Mouse (Mus musculus) MEL (cell line): Measurements from ENCODE around the gene Pde6c. TPM values are rescaled to one million over a fixed set of nuclear protein-coding genes. Genes with fewer than 3 reads are reported as not detected.

ENCODE experiments used
- DNase-seq: peaks from one replicate; pipeline ENCODE4 v3.0.0; 2011; ENCODE audit warnings: low read depth, low spot score
- H3K27ac ChIP-seq: 2 replicates; pipeline ENCODE4 v1.5.1; 2012; ENCODE audit warnings: low read depth, mild to moderate bottlenecking, control low read depth, low read length, moderate library complexity; ENCODE audit not compliant: control insufficient read depth
- H3K27me3 ChIP-seq, 2 experiments: fragments of 150-350 bp in 1 of 2; sonication (generic) in 1 of 2; 2 replicates each; pipeline ENCODE4 v1.6.1; 2012; ENCODE audit warnings: low read length in 2 of 2, mild to moderate bottlenecking in 2 of 2, improper control_type of control experiment in 1 of 2, moderate library complexity in 1 of 2; ENCODE audit not compliant: insufficient read depth in 2 of 2, control insufficient read depth in 1 of 2
- H3K36me3 ChIP-seq, 2 experiments: 2 replicates each; pipeline ENCODE4 v1.6.1; 2012 to 2014; ENCODE audit warnings: low read length in 2 of 2, improper control_type of control experiment in 1 of 2, inconsistent platforms in 1 of 2, mild to moderate bottlenecking in 1 of 2; ENCODE audit not compliant: insufficient read depth in 2 of 2, control insufficient read depth in 1 of 2
- H3K4me1 ChIP-seq, 2 experiments: fragments of 150-350 bp in 1 of 2; sonication (generic) in 1 of 2; 2 replicates each; pipeline ENCODE4 v1.6.1; 2012; ENCODE audit warnings: low read length in 2 of 2, improper control_type of control experiment in 1 of 2, mild to moderate bottlenecking in 1 of 2; ENCODE audit not compliant: insufficient read depth in 2 of 2, control insufficient read depth in 1 of 2
- H3K4me3 ChIP-seq, 2 experiments: fragments of 150-350 bp in 1 of 2; sonication (generic) in 1 of 2; 2 replicates each; pipeline ENCODE4 v1.5.1; 2012; ENCODE audit warnings: low read depth in 2 of 2, low read length in 2 of 2, mild to moderate bottlenecking in 2 of 2, moderate library complexity in 2 of 2, control low read depth in 1 of 2, improper control_type of control experiment in 1 of 2; ENCODE audit not compliant: control insufficient read depth in 1 of 2, insufficient read depth in 1 of 2
- H3K79me2 ChIP-seq: 2 replicates; pipeline ENCODE4 v1.6.1; 2012; ENCODE audit warnings: mild to moderate bottlenecking, low read length, moderate library complexity; ENCODE audit not compliant: control insufficient read depth, poor library complexity, insufficient read depth
- H3K9ac ChIP-seq: 2 replicates; pipeline ENCODE4 v1.6.1; 2012; ENCODE audit warnings: low read depth, mild to moderate bottlenecking, control low read depth, low read length, moderate library complexity; ENCODE audit not compliant: control insufficient read depth, poor library complexity, severe bottlenecking
- H3K9me3 ChIP-seq: fragments of 150-350 bp; sonication (generic); replicated peaks from 2 replicates; pipeline ENCODE4 v1.6.1; 2012; ENCODE audit warnings: mild to moderate bottlenecking, low read length, improper control_type of control experiment, moderate library complexity; ENCODE audit not compliant: insufficient read depth
- BHLHE40 ChIP-seq: IDR thresholded peaks from 2 replicates; pipeline ENCODE4 v1.6.1; 2012; ENCODE audit warnings: low read depth, mild to moderate bottlenecking, inconsistent platforms, low read length, improper control_type of control experiment, borderline replicate concordance
- CTCF ChIP-seq, 3 experiments: IDR thresholded peaks in 2 of 3; conservative IDR thresholded peaks in 1 of 3; 2 replicates each; pipeline ENCODE4 v1.5.1; 2011 to 2012; ENCODE audit warnings: low read length in 3 of 3, low read depth in 2 of 3, mild to moderate bottlenecking in 2 of 3, improper control_type of control experiment in 1 of 3, inconsistent platforms in 1 of 3, mixed read lengths in 1 of 3, moderate library complexity in 1 of 3; ENCODE audit not compliant: control insufficient read depth in 1 of 3, insufficient read depth in 1 of 3, poor library complexity in 1 of 3, severe bottlenecking in 1 of 3
- E2F4 ChIP-seq: IDR thresholded peaks from 2 replicates; pipeline ENCODE4 v1.6.1; 2011; ENCODE audit warnings: low read depth, low read length, improper control_type of control experiment, borderline replicate concordance
- ELF1 ChIP-seq: IDR thresholded peaks from 2 replicates; pipeline ENCODE4 v1.6.1; 2014; ENCODE audit warnings: low read depth, mild to moderate bottlenecking, inconsistent platforms, low read length, improper control_type of control experiment, moderate library complexity
- ETS1 ChIP-seq: IDR thresholded peaks from 2 replicates; pipeline ENCODE4 v1.6.1; 2012; ENCODE audit warnings: low read depth, mild to moderate bottlenecking, inconsistent platforms, low read length, improper control_type of control experiment, moderate library complexity
- GATA1 ChIP-seq: IDR thresholded peaks from 2 replicates; pipeline ENCODE4 v1.6.1; 2011; ENCODE audit warnings: low read depth, low read length, improper control_type of control experiment
- HCFC1 ChIP-seq: IDR thresholded peaks from 2 replicates; pipeline ENCODE4 v1.6.1; 2012; ENCODE audit warnings: low read depth, mild to moderate bottlenecking, inconsistent platforms, low read length, improper control_type of control experiment, moderate library complexity
- JUND ChIP-seq: IDR thresholded peaks from 2 replicates; pipeline ENCODE4 v1.6.1; 2011; ENCODE audit warnings: low read depth, mild to moderate bottlenecking, improper control_type of control experiment, low read length
- KAT2A ChIP-seq: conservative IDR thresholded peaks from 2 replicates; pipeline ENCODE4 v1.6.1; 2012; ENCODE audit warnings: low read depth, low read length, improper control_type of control experiment, inconsistent platforms
- MAFK ChIP-seq: IDR thresholded peaks from 2 replicates; pipeline ENCODE4 v1.6.1; 2011; ENCODE audit warnings: low read depth, mild to moderate bottlenecking, low read length, improper control_type of control experiment, borderline replicate concordance
- MYC ChIP-seq: IDR thresholded peaks from 2 replicates; pipeline ENCODE4 v1.6.1; 2011; ENCODE audit warnings: low read depth, mild to moderate bottlenecking, low read length, improper control_type of control experiment, moderate library complexity
- POLR2A ChIP-seq, 2 experiments: IDR thresholded peaks; 2 replicates each; pipeline ENCODE4 v1.6.1; 2011 to 2012; ENCODE audit warnings: low read length in 2 of 2, mild to moderate bottlenecking in 2 of 2, control low read depth in 1 of 2, improper control_type of control experiment in 1 of 2, low read depth in 1 of 2, moderate library complexity in 1 of 2; ENCODE audit not compliant: control insufficient read depth in 1 of 2, insufficient read depth in 1 of 2, poor library complexity in 1 of 2
- POLR2AphosphoS2 ChIP-seq: IDR thresholded peaks from 2 replicates; pipeline ENCODE4 v1.6.1; 2011; ENCODE audit warnings: low read length, improper control_type of control experiment
- POLR2AphosphoS5 ChIP-seq: IDR thresholded peaks from 2 replicates; pipeline ENCODE4 v1.6.1; 2012; ENCODE audit warnings: low read depth, borderline replicate concordance, mild to moderate bottlenecking, inconsistent platforms, low read length, moderate library complexity, mixed read lengths
- RCOR1 ChIP-seq: IDR thresholded peaks from 2 replicates; pipeline ENCODE4 v1.6.1; 2012; ENCODE audit warnings: low read depth, mild to moderate bottlenecking, inconsistent platforms, low read length, improper control_type of control experiment
- SIN3A ChIP-seq: IDR thresholded peaks from 2 replicates; pipeline ENCODE4 v1.6.1; 2012; ENCODE audit warnings: low read length, improper control_type of control experiment, inconsistent platforms
- SMC3 ChIP-seq: IDR thresholded peaks from 2 replicates; pipeline ENCODE4 v1.6.1; 2011; ENCODE audit warnings: low read depth, low read length, improper control_type of control experiment
- USF1 ChIP-seq: IDR thresholded peaks from 2 replicates; pipeline ENCODE4 v1.6.1; 2014; ENCODE audit warnings: low read depth, mild to moderate bottlenecking, inconsistent platforms, low read length, improper control_type of control experiment, moderate library complexity
- ZC3H11A ChIP-seq: IDR thresholded peaks from 2 replicates; pipeline ENCODE4 v1.6.1; 2012; ENCODE audit warnings: low read depth, mild to moderate bottlenecking, inconsistent platforms, low read length, improper control_type of control experiment
- ZKSCAN1 ChIP-seq: IDR thresholded peaks from 2 replicates; pipeline ENCODE4 v1.6.1; 2012; ENCODE audit warnings: low read depth, mild to moderate bottlenecking, inconsistent platforms, low read length, improper control_type of control experiment, moderate library complexity
- polyA plus RNA-seq, 2 experiments: library from polyadenylated mRNA; stranded (reverse) in 1 of 2; unstranded in 1 of 2; fragments of >175 nt in 1 of 2; fragments of >200 nt in 1 of 2; gene quantifications; 2 replicates each; pipeline versions ENCODE4 v1.2.1 to v1.2.4; 2012; ENCODE audit warnings: low replicate concordance in 2 of 2, low read depth in 1 of 2; ENCODE audit not compliant: insufficient read length in 2 of 2, insufficient read depth in 1 of 2, missing spikeins in 1 of 2
- total RNA-seq: library from RNA; depleted of rRNA; stranded (reverse); fragments of 300-350 nt; gene quantifications from 2 replicates; pipeline ENCODE4 v1.2.3, GENCODE M21; 2012

The Pde6c gene
- total and polyA plus RNA-seq, 3 experiments: not detected

DNA sequence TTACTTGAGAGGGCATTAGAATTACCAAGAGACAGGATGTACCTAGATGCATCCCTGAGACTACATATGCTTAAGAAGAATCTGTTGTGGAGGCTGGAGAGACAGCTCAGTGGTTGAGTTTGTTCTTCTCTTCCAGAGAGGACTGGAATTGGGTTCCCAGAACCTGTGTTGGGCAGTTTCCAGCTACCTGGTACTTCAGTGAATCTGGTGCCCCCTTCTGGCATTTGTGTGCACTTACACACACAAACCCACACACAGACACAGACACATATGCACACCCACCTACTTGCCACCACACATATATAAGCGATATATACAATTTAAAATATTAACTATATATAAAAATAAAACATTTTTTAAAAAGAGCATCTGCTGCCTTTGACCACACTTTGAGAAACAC lies 23.7 kb downstream of the Pde6c start:
- peak; percentile 7 for DNase-seq
- H3K4me1 ChIP-seq: no peaks in the 10 kb centered on the region
- no peak overlapping the region for H3K27ac ChIP-seq
- H3K9ac ChIP-seq: no peak overlapping the region
- H3K79me2 ChIP-seq: no peaks in the 10 kb centered on the region
- peaks cover 0 to 1% of the 10 kb centered on the region in 2 experiments; a peak in 1 of 4 replicates for H3K27me3 ChIP-seq
- TF ChIP-seq CTCF (IDR thresholded peaks at IDR 0.05 in 2 of 3, conservative IDR thresholded peaks at IDR 0.05 in 1 of 3; ENCODE audit: control insufficient read depth in 1 of 3, insufficient read depth in 1 of 3, low read depth in 2 of 3, low read length in 3 of 3, poor library complexity in 1 of 3, severe bottlenecking in 1 of 3) (peak in 2 of 3 experiments; percentile 21 to 26; a peak in 3 of 6 replicates), ELF1 (no peak)
- TF ChIP-seq, all 39 proteins: peak for 1
- H3K9me3 ChIP-seq: no peaks in the 10 kb centered on the region
- no peaks in the 10 kb centered on the region for H3K36me3 ChIP-seq
- H3K4me3 ChIP-seq: no peak overlapping the region

DNA sequence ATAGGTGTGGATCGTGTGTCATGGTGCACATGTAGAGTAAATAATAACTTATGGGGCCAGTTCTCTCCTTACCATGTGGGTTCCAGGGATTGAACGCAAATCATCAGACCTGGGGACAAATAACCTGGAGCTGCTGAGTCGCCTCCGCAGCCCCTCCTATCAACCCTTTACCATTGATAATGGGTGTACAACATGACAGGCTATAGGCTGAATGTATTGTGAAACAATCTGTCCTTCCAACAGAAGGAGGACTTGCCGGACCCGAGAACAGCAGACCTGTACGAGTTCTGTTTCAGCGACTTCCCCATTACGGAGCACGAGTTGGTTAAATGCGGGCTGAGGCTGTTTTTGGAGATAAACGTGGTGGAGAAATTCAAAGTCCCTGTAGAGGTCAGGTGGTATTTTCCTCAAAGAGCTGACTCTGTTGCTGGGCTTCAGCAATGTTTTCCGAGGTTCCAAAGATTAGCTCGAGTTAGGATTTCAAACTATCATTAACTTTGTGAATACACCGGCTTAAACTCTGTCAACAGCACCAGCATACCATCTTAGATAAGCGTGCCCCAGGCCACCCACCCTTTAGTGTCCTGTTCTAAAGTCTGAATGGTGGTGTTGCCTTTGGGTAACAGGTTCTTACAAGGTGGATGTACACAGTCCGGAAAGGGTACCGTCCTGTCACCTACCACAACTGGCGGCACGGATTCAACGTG lies 29.2 kb downstream of the Pde6c start:
- H3K27me3 ChIP-seq: peaks cover 0 to 1% of the 10 kb centered on the region in 2 experiments; a peak in 3 of 4 replicates
- no peak for DNase-seq
- H3K9me3 ChIP-seq: no peaks in the 10 kb centered on the region
- TF ChIP-seq SMC3: no peak
- TF ChIP-seq KAT2A: no peak
- no peak for TF ChIP-seq POLR2A (IDR thresholded peaks at IDR 0.05; ENCODE audit: control insufficient read depth in 1 of 2, insufficient read depth in 1 of 2, low read depth in 1 of 2, low read length in 2 of 2, poor library complexity in 1 of 2)
- no peak for TF ChIP-seq MYC
- no peak for TF ChIP-seq ETS1
- no peak for TF ChIP-seq HCFC1
- no peak for TF ChIP-seq ZKSCAN1
- TF ChIP-seq POLR2AphosphoS2: no peak
- TF ChIP-seq RCOR1: no peak
- no peak for TF ChIP-seq USF1
- no peak for TF ChIP-seq GATA1
- TF ChIP-seq E2F4: no peak
- TF ChIP-seq POLR2AphosphoS5: no peak
- no peak for TF ChIP-seq MAFK
- TF ChIP-seq JUND: no peak
- no peak for TF ChIP-seq ZC3H11A
- TF ChIP-seq BHLHE40: no peak
- TF ChIP-seq SIN3A: no peak
- no peak overlapping the region for H3K27ac ChIP-seq
- H3K4me3 ChIP-seq: no peak overlapping the region
- no peak overlapping the region for H3K9ac ChIP-seq
- H3K79me2 ChIP-seq: no peaks in the 10 kb centered on the region
- H3K36me3 ChIP-seq: no peaks in the 10 kb centered on the region
- H3K4me1 ChIP-seq: no peaks in the 10 kb centered on the region
